Mouse (Mus musculus): ENCODE measurements around the gene Tenm4. TPM values are rescaled to one million over a fixed set of nuclear protein-coding genes. Genes with fewer than 3 reads are reported as not detected.

Gene Tenm4
- polyA plus RNA-seq, 1 experiment from 2014 or later, result 0.68 TPM

- no peaks in the 10 kb centered on the region for H3K4me1 ChIP-seq (ENCODE audit: insufficient read depth)
- no peak overlapping the region for H3K9ac ChIP-seq (replicated peaks)
- no peak overlapping the region for H3K4me2 ChIP-seq (ENCODE audit: low read depth, low read length)
- ATAC-seq (no peak), DNase-seq (no peak)
- no peaks in the 10 kb centered on the region for H3K9me3 ChIP-seq (ENCODE audit: low read length)
- no peak overlapping the region for H3K4me3 ChIP-seq (ENCODE audit: low read depth, low read length)
- no peaks in the 10 kb centered on the region for H3K27me3 ChIP-seq (ENCODE audit: insufficient read depth, low read length)
- H3K36me3 ChIP-seq (replicated peaks; ENCODE audit: insufficient read depth, low read length), result no peaks in the 10 kb centered on the region
- 83% methylated on average over 7 of the region's 7 CpGs for WGBS (ENCODE audit: insufficient replicate concordance)
- no peak overlapping the region for H3K27ac ChIP-seq (ENCODE audit: low read depth)
- TF ChIP-seq CTCF (IDR thresholded peaks at IDR 0.05; ENCODE audit: low read depth) (no peak), EP300 (IDR thresholded peaks at IDR 0.05; ENCODE audit: low read depth) (no peak)
These were observed 492.3 kb downstream of the Tenm4 start for GRCm38 (mm10) chr7:96663336-96663735.

- Histone ChIP-seq H3K27ac (ENCODE audit: low read depth) (no peak overlapping the region), H3K9me3 (ENCODE audit: low read length) (no peaks in the 10 kb centered on the region), H3K36me3 (replicated peaks; ENCODE audit: insufficient read depth, low read length) (no peaks in the 10 kb centered on the region), H3K9ac (replicated peaks) (no peak overlapping the region), H3K4me3 (ENCODE audit: low read depth, low read length) (no peak overlapping the region), H3K27me3 (ENCODE audit: insufficient read depth, low read length) (no peaks in the 10 kb centered on the region), H3K4me1 (ENCODE audit: insufficient read depth) (no peaks in the 10 kb centered on the region), H3K4me2 (ENCODE audit: low read depth, low read length) (no peak overlapping the region)
- no peak for ATAC-seq
- no peak for TF ChIP-seq CTCF (IDR thresholded peaks at IDR 0.05; ENCODE audit: low read depth)
- TF ChIP-seq EP300 (IDR thresholded peaks at IDR 0.05; ENCODE audit: low read depth), result no peak
- WGBS (ENCODE audit: insufficient replicate concordance), result 68% methylated on average over 8 of the region's 8 CpGs
- DNase-seq, result no peak
These were observed 495.4 kb downstream of the Tenm4 start for GRCm38 (mm10) chr7:96666366-96666896.

DNA sequence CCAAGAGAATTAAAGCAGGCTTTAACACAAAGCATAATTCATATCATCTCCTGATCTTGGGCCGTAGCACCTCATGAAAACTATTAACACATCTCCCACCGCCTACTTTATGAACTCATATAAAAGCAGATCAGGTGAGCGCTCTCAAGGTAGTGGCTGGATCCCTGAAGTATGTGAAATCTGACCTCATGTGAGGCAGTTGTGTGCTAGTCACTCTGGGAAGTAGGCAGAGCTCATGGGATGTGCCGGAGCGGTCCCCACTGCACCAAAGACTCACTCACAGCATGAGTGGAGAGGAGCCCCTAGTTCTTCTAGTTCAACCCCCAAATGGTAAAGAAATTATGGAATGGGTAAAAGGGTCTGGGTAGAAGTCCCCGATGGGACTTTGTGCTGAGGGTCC is 496.6 kb downstream of the Tenm4 start:
- Histone ChIP-seq H3K4me3 (ENCODE audit: low read depth, low read length) (no peak overlapping the region), H3K4me2 (ENCODE audit: low read depth, low read length) (no peak overlapping the region), H3K4me1 (ENCODE audit: insufficient read depth) (no peaks in the 10 kb centered on the region), H3K9me3 (ENCODE audit: low read length) (no peaks in the 10 kb centered on the region), H3K27me3 (ENCODE audit: insufficient read depth, low read length) (no peaks in the 10 kb centered on the region), H3K36me3 (replicated peaks; ENCODE audit: insufficient read depth, low read length) (no peaks in the 10 kb centered on the region), H3K27ac (ENCODE audit: low read depth) (no peak overlapping the region), H3K9ac (replicated peaks) (no peak overlapping the region)
- 80% methylated on average over 6 of the region's 6 CpGs for WGBS (ENCODE audit: insufficient replicate concordance)
- TF ChIP-seq EP300 (IDR thresholded peaks at IDR 0.05; ENCODE audit: low read depth), result no peak
- no peak for TF ChIP-seq CTCF (IDR thresholded peaks at IDR 0.05; ENCODE audit: low read depth)
- no peak for ATAC-seq
- no peak for DNase-seq

GRCm38 (mm10) chr7:96670095-96670494 is 499.0 kb downstream of the Tenm4 start:
- no peak for TF ChIP-seq EP300 (IDR thresholded peaks at IDR 0.05; ENCODE audit: low read depth)
- TF ChIP-seq CTCF (IDR thresholded peaks at IDR 0.05; ENCODE audit: low read depth), result no peak
- no peaks in the 10 kb centered on the region for H3K4me1 ChIP-seq (ENCODE audit: insufficient read depth)
- no peak overlapping the region for H3K4me3 ChIP-seq (ENCODE audit: low read depth, low read length)
- H3K27ac ChIP-seq (ENCODE audit: low read depth), result no peak overlapping the region
- H3K9ac ChIP-seq (replicated peaks), result no peak overlapping the region
- H3K9me3 ChIP-seq (ENCODE audit: low read length), result no peaks in the 10 kb centered on the region
- DNase-seq, result no peak
- no peaks in the 10 kb centered on the region for H3K36me3 ChIP-seq (replicated peaks; ENCODE audit: insufficient read depth, low read length)
- H3K4me2 ChIP-seq (ENCODE audit: low read depth, low read length), result no peak overlapping the region
- ATAC-seq, result no peak
- H3K27me3 ChIP-seq (ENCODE audit: insufficient read depth, low read length), result no peaks in the 10 kb centered on the region
- WGBS (ENCODE audit: insufficient replicate concordance), result 82% methylated on average over 3 of the region's 3 CpGs

DNA sequence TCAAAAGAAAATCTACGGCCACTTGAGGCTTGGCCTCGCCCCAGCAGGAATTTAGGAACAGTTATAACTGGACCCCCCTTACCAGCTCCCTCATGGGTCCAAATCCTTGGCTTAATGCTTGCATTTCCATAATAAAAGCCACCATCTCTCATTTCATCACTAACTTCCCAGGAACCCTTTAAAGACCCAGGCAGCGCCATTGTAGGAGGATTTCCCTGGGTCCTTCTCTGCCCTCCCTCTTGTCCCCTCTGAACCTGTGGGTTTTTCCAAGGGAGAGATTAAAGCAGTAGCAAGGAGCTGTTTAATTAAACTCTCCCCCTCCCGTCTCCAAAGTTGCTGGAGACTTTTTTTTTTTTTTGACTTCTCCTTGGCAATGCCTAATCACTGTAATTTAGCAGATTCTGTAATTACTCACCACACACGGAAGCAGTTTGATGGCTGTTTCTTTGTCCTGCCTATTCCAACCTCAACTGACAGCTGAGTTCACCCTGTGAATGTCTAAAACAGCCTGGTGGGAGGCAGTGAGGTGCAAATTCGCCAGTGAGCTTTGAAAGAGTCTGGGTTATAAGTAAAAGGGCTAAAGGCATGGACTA is 501.4 kb downstream of the Tenm4 start:
- no peak for DNase-seq
- no peaks in the 10 kb centered on the region for H3K9me3 ChIP-seq (ENCODE audit: low read length)
- TF ChIP-seq CTCF (IDR thresholded peaks at IDR 0.05; ENCODE audit: low read depth) (no peak), EP300 (IDR thresholded peaks at IDR 0.05; ENCODE audit: low read depth) (no peak)
- H3K36me3 ChIP-seq (replicated peaks; ENCODE audit: insufficient read depth, low read length), result no peaks in the 10 kb centered on the region
- H3K4me3 ChIP-seq (ENCODE audit: low read depth, low read length), result no peak overlapping the region
- H3K4me1 ChIP-seq (ENCODE audit: insufficient read depth), result no peaks in the 10 kb centered on the region
- WGBS (ENCODE audit: insufficient replicate concordance), result 50% methylated on average over 6 of the region's 6 CpGs
- H3K27me3 ChIP-seq (ENCODE audit: insufficient read depth, low read length), result no peaks in the 10 kb centered on the region
- H3K27ac ChIP-seq (ENCODE audit: low read depth), result no peak overlapping the region
- no peak for ATAC-seq
- no peak overlapping the region for H3K4me2 ChIP-seq (ENCODE audit: low read depth, low read length)
- no peak overlapping the region for H3K9ac ChIP-seq (replicated peaks)

- Histone ChIP-seq H3K9ac (replicated peaks) (no peak overlapping the region), H3K4me2 (ENCODE audit: low read depth, low read length) (no peak overlapping the region), H3K27ac (ENCODE audit: low read depth) (no peak overlapping the region), H3K4me3 (ENCODE audit: low read depth, low read length) (no peak overlapping the region), H3K36me3 (replicated peaks; ENCODE audit: insufficient read depth, low read length) (no peaks in the 10 kb centered on the region), H3K9me3 (ENCODE audit: low read length) (no peaks in the 10 kb centered on the region), H3K4me1 (ENCODE audit: insufficient read depth) (no peaks in the 10 kb centered on the region), H3K27me3 (ENCODE audit: insufficient read depth, low read length) (no peaks in the 10 kb centered on the region)
- DNase-seq, result no peak
- no peak for ATAC-seq
- 74% methylated on average over 2 of the region's 2 CpGs for WGBS (ENCODE audit: insufficient replicate concordance)
- no peak for TF ChIP-seq CTCF (IDR thresholded peaks at IDR 0.05; ENCODE audit: low read depth)
- TF ChIP-seq EP300 (IDR thresholded peaks at IDR 0.05; ENCODE audit: low read depth), result no peak
These were observed 506.0 kb downstream of the Tenm4 start for GRCm38 (mm10) chr7:96677082-96677481.

Measured in liver, postnatal 0 days (tissue).